Comparison of ENCODE assay signal across 8 mouse cellular contexts in genomic region chr8:91629594-91629993, GRCm38 (mm10).
DNase-seq lines count a peak whose midpoint lies in the region; ATAC-seq and TF ChIP-seq lines count a peak whose summit lies in the region.

No protein-coding gene starts in this region.

- 0 out of 2 replicates have a peak overlapping the region, but pooled peaks have one; percentile 10 for H3K27ac ChIP-seq in midbrain, embryonic 10.5 days (replicated peaks)
- no peak overlapping the region for H3K27ac ChIP-seq in midbrain, postnatal 0 days (ENCODE audit: low read depth, low read length)
- no peak overlapping the region for H3K27ac ChIP-seq in midbrain, embryonic 15.5 days

- peaks cover 57% of the 10 kb centered on the region for H3K27me3 ChIP-seq in midbrain, embryonic 10.5 days (ENCODE audit: low read depth, poor library complexity, severe bottlenecking)
- H3K27me3 ChIP-seq in midbrain, postnatal 0 days (ENCODE audit: insufficient read depth, low read length), result no peaks in the 10 kb centered on the region
- peaks cover 8% of the 10 kb centered on the region; the same call in 1 of the 2 replicates for H3K27me3 ChIP-seq in midbrain, embryonic 15.5 days (replicated peaks)

- no peak for ATAC-seq in midbrain, postnatal 0 days (ENCODE audit: low FRiP score)
- peak; percentile 51 for ATAC-seq in midbrain, embryonic 15.5 days (replicated peaks)

- H3K9me3 ChIP-seq in midbrain, embryonic 10.5 days (replicated peaks), result no peaks in the 10 kb centered on the region
- no peaks in the 10 kb centered on the region for H3K9me3 ChIP-seq in midbrain, postnatal 0 days (ENCODE audit: low read length)
- H3K9me3 ChIP-seq in midbrain, embryonic 15.5 days, result no peaks in the 10 kb centered on the region

- no peak overlapping the region for H3K9ac ChIP-seq in midbrain, postnatal 0 days (replicated peaks; ENCODE audit: low read length, poor library complexity, severe bottlenecking)
- no peak overlapping the region for H3K9ac ChIP-seq in midbrain, embryonic 15.5 days

- 23% methylated on average over 14 of the region's 14 CpGs for WGBS in midbrain, embryonic 10.5 days
- 32% methylated on average over 14 of the region's 14 CpGs for WGBS in midbrain, postnatal 0 days
- WGBS in midbrain, embryonic 15.5 days, result 18% methylated on average over 14 of the region's 14 CpGs

- peak; percentile 33 for DNase-seq in midbrain, embryonic 10.5 days (ENCODE audit: low spot score)
- no peak for DNase-seq in midbrain, postnatal 0 days (ENCODE audit: low spot score)
- DNase-seq in heart, adult 18-20 months, result peak; percentile 74 to 78
- peak; percentile 39 for DNase-seq in kidney, adult 11 months
- no peak for DNase-seq in cerebellum, postnatal 4 days (ENCODE audit: low spot score in 2 of 2)
- DNase-seq in liver, result no peak
- no peak for DNase-seq in urinary bladder, adult 18-20 months (ENCODE audit: low spot score in 2 of 2)

- no peaks in the 10 kb centered on the region for H3K36me3 ChIP-seq in midbrain, embryonic 10.5 days
- no peaks in the 10 kb centered on the region for H3K36me3 ChIP-seq in midbrain, postnatal 0 days (ENCODE audit: insufficient read depth, low read length)
- no peaks in the 10 kb centered on the region for H3K36me3 ChIP-seq in midbrain, embryonic 15.5 days (replicated peaks)

- peak overlapping the region; percentile 16; the same call in 1 of the 2 replicates for H3K4me3 ChIP-seq in midbrain, embryonic 10.5 days
- H3K4me3 ChIP-seq in midbrain, postnatal 0 days (ENCODE audit: low read depth, low read length), result no peak overlapping the region
- no peak overlapping the region for H3K4me3 ChIP-seq in midbrain, embryonic 15.5 days

- peaks cover 69% of the 10 kb centered on the region for H3K4me1 ChIP-seq in midbrain, embryonic 10.5 days
- peaks cover 8% of the 10 kb centered on the region; the same call in 1 of the 2 replicates for H3K4me1 ChIP-seq in midbrain, postnatal 0 days (ENCODE audit: insufficient read depth, low read length)
- peaks cover 49% of the 10 kb centered on the region for H3K4me1 ChIP-seq in midbrain, embryonic 15.5 days

- no peak for TF ChIP-seq CTCF in midbrain, postnatal 0 days (IDR thresholded peaks at IDR 0.05)

- no peak overlapping the region for H3K4me2 ChIP-seq in midbrain, postnatal 0 days (ENCODE audit: low read depth, low read length, poor library complexity, severe bottlenecking)
- H3K4me2 ChIP-seq in midbrain, embryonic 15.5 days, result no peak overlapping the region

Comparison
In these comparisons a context has a peak if more than half of its experiments do, and no peak if none do; other contexts are left out.
1. DNase-seq: peak in midbrain, embryonic 10.5 days (single experiment), heart, adult 18-20 months (2 of 2) and kidney, adult 11 months (single experiment); none in midbrain, postnatal 0 days (single experiment), cerebellum, postnatal 4 days (0 of 2), liver (single experiment) and urinary bladder, adult 18-20 months (0 of 2).